Mouse (Mus musculus): ENCODE measurements around the gene Pfkfb2. TPM values are rescaled to one million over a fixed set of nuclear protein-coding genes. Genes with fewer than 3 reads are reported as not detected.

Pfkfb2 gene
- polyA plus RNA-seq, 1 experiment from 2014 or later: 10.7 TPM

- Histone ChIP-seq H3K27me3 (ENCODE audit: control insufficient read depth, insufficient read depth, low read depth, low read length) (no peaks in the 10 kb centered on the region), H3K27ac (ENCODE audit: low read length) (peak overlapping the region; percentile 44), H3K36me3 (ENCODE audit: control insufficient read depth, insufficient read depth, low read length) (no peaks in the 10 kb centered on the region), H3K4me3 (ENCODE audit: low read length) (no peak overlapping the region), H3K9ac (ENCODE audit: low read length) (no peak overlapping the region), H3K9me3 (ENCODE audit: control insufficient read depth, low read length) (no peaks in the 10 kb centered on the region), H3K4me1 (replicated peaks; ENCODE audit: control insufficient read depth, insufficient read depth, low read length) (peaks cover 16% of the 10 kb centered on the region), H3K4me2 (ENCODE audit: low read depth, low read length) (no peak overlapping the region)
- no peak for ATAC-seq (ENCODE audit: low read depth)
- 48% methylated on average over 3 of the region's 3 CpGs for WGBS
Observed at GRCm38 (mm10) chr1:130762045-130762760, 33.1 kb upstream of the Pfkfb2 start.

GRCm38 (mm10) chr1:130761597-130761996 is 32.5 kb upstream of the Pfkfb2 start:
- WGBS: 43% methylated on average over 1 of the region's 1 CpGs
- H3K9me3 ChIP-seq (ENCODE audit: control insufficient read depth, low read length): no peaks in the 10 kb centered on the region
- no peak overlapping the region for H3K4me3 ChIP-seq (ENCODE audit: low read length)
- H3K4me1 ChIP-seq (replicated peaks; ENCODE audit: control insufficient read depth, insufficient read depth, low read length): peaks cover 16% of the 10 kb centered on the region
- peak overlapping the region; percentile 19 for H3K27ac ChIP-seq (ENCODE audit: low read length)
- no peak overlapping the region for H3K9ac ChIP-seq (ENCODE audit: low read length)
- ATAC-seq (ENCODE audit: low read depth): no peak
- no peaks in the 10 kb centered on the region for H3K27me3 ChIP-seq (ENCODE audit: control insufficient read depth, insufficient read depth, low read depth, low read length)
- H3K36me3 ChIP-seq (ENCODE audit: control insufficient read depth, insufficient read depth, low read length): no peaks in the 10 kb centered on the region
- H3K4me2 ChIP-seq (ENCODE audit: low read depth, low read length): no peak overlapping the region

- Histone ChIP-seq H3K27ac (ENCODE audit: low read length) (no peak overlapping the region), H3K9me3 (ENCODE audit: control insufficient read depth, low read length) (no peaks in the 10 kb centered on the region), H3K27me3 (ENCODE audit: control insufficient read depth, insufficient read depth, low read depth, low read length) (no peaks in the 10 kb centered on the region), H3K4me3 (ENCODE audit: low read length) (no peak overlapping the region), H3K9ac (ENCODE audit: low read length) (no peak overlapping the region), H3K36me3 (ENCODE audit: control insufficient read depth, insufficient read depth, low read length) (no peaks in the 10 kb centered on the region), H3K4me2 (ENCODE audit: low read depth, low read length) (no peak overlapping the region), H3K4me1 (replicated peaks; ENCODE audit: control insufficient read depth, insufficient read depth, low read length) (peaks cover 16% of the 10 kb centered on the region)
- WGBS: 40% methylated on average over 9 of the region's 9 CpGs
- ATAC-seq (ENCODE audit: low read depth): no peak
Observed at GRCm38 (mm10) chr1:130759689-130760088, 30.6 kb upstream of the Pfkfb2 start.

- H3K9me3 ChIP-seq (ENCODE audit: control insufficient read depth, low read length): no peaks in the 10 kb centered on the region
- no peaks in the 10 kb centered on the region for H3K27me3 ChIP-seq (ENCODE audit: control insufficient read depth, insufficient read depth, low read depth, low read length)
- H3K4me3 ChIP-seq (ENCODE audit: low read length): no peak overlapping the region
- WGBS: 70% methylated on average over 3 of the region's 3 CpGs
- ATAC-seq (ENCODE audit: low read depth): no peak
- H3K4me2 ChIP-seq (ENCODE audit: low read depth, low read length): no peak overlapping the region
- H3K36me3 ChIP-seq (ENCODE audit: control insufficient read depth, insufficient read depth, low read length): peaks cover 2% of the 10 kb centered on the region
- 0 out of 2 replicates have a peak, but pooled peaks cover 2% of the 10 kb centered on the region for H3K4me1 ChIP-seq (replicated peaks; ENCODE audit: control insufficient read depth, insufficient read depth, low read length)
- H3K27ac ChIP-seq (ENCODE audit: low read length): no peak overlapping the region
- no peak overlapping the region for H3K9ac ChIP-seq (ENCODE audit: low read length)
Observed at GRCm38 (mm10) chr1:130746819-130747218, 17.8 kb upstream of the Pfkfb2 start.

GRCm38 (mm10) chr1:130745591-130745990 is 16.5 kb upstream of the Pfkfb2 start:
- Histone ChIP-seq H3K4me3 (ENCODE audit: low read length) (no peak overlapping the region), H3K27me3 (ENCODE audit: control insufficient read depth, insufficient read depth, low read depth, low read length) (no peaks in the 10 kb centered on the region), H3K36me3 (ENCODE audit: control insufficient read depth, insufficient read depth, low read length) (peaks cover 2% of the 10 kb centered on the region), H3K4me2 (ENCODE audit: low read depth, low read length) (no peak overlapping the region), H3K4me1 (replicated peaks; ENCODE audit: control insufficient read depth, insufficient read depth, low read length) (peaks cover 10% of the 10 kb centered on the region), H3K9ac (ENCODE audit: low read length) (no peak overlapping the region), H3K9me3 (ENCODE audit: control insufficient read depth, low read length) (no peaks in the 10 kb centered on the region), H3K27ac (ENCODE audit: low read length) (no peak overlapping the region)
- ATAC-seq (ENCODE audit: low read depth): no peak
- 95% methylated on average over 3 of the region's 3 CpGs for WGBS

- Histone ChIP-seq H3K4me2 (ENCODE audit: low read depth, low read length) (no peak overlapping the region), H3K9me3 (ENCODE audit: control insufficient read depth, low read length) (no peaks in the 10 kb centered on the region), H3K27me3 (ENCODE audit: control insufficient read depth, insufficient read depth, low read depth, low read length) (no peaks in the 10 kb centered on the region), H3K27ac (ENCODE audit: low read length) (no peak overlapping the region), H3K9ac (ENCODE audit: low read length) (no peak overlapping the region), H3K4me1 (replicated peaks; ENCODE audit: control insufficient read depth, insufficient read depth, low read length) (peaks cover 13% of the 10 kb centered on the region), H3K4me3 (ENCODE audit: low read length) (no peak overlapping the region), H3K36me3 (ENCODE audit: control insufficient read depth, insufficient read depth, low read length) (peaks cover 2% of the 10 kb centered on the region)
- ATAC-seq (ENCODE audit: low read depth): no peak
- 82% methylated on average over 5 of the region's 5 CpGs for WGBS
Observed at GRCm38 (mm10) chr1:130744961-130745360, 15.9 kb upstream of the Pfkfb2 start.

- H3K27me3 ChIP-seq (ENCODE audit: control insufficient read depth, insufficient read depth, low read depth, low read length): no peaks in the 10 kb centered on the region
- no peak overlapping the region for H3K4me2 ChIP-seq (ENCODE audit: low read depth, low read length)
- peaks cover 2% of the 10 kb centered on the region for H3K36me3 ChIP-seq (ENCODE audit: control insufficient read depth, insufficient read depth, low read length)
- H3K4me1 ChIP-seq (replicated peaks; ENCODE audit: control insufficient read depth, insufficient read depth, low read length): peaks cover 13% of the 10 kb centered on the region
- 60% methylated on average over 2 of the region's 2 CpGs for WGBS
- no peak overlapping the region for H3K4me3 ChIP-seq (ENCODE audit: low read length)
- no peak overlapping the region for H3K27ac ChIP-seq (ENCODE audit: low read length)
- H3K9ac ChIP-seq (ENCODE audit: low read length): no peak overlapping the region
- H3K9me3 ChIP-seq (ENCODE audit: control insufficient read depth, low read length): no peaks in the 10 kb centered on the region
- no peak for ATAC-seq (ENCODE audit: low read depth)
Observed at GRCm38 (mm10) chr1:130744217-130744616, 15.2 kb upstream of the Pfkfb2 start.

- Histone ChIP-seq H3K4me3 (ENCODE audit: low read length) (no peak overlapping the region), H3K9ac (ENCODE audit: low read length) (no peak overlapping the region), H3K27me3 (ENCODE audit: control insufficient read depth, insufficient read depth, low read depth, low read length) (no peaks in the 10 kb centered on the region), H3K9me3 (ENCODE audit: control insufficient read depth, low read length) (no peaks in the 10 kb centered on the region), H3K4me2 (ENCODE audit: low read depth, low read length) (no peak overlapping the region), H3K36me3 (ENCODE audit: control insufficient read depth, insufficient read depth, low read length) (peaks cover 2% of the 10 kb centered on the region), H3K4me1 (replicated peaks; ENCODE audit: control insufficient read depth, insufficient read depth, low read length) (peaks cover 13% of the 10 kb centered on the region), H3K27ac (ENCODE audit: low read length) (no peak overlapping the region)
- 56% methylated on average over 1 of the region's 1 CpGs for WGBS
- ATAC-seq (ENCODE audit: low read depth): no peak
Observed at GRCm38 (mm10) chr1:130743775-130744174, 14.7 kb upstream of the Pfkfb2 start.

- Histone ChIP-seq H3K27me3 (ENCODE audit: control insufficient read depth, insufficient read depth, low read depth, low read length) (no peaks in the 10 kb centered on the region), H3K36me3 (ENCODE audit: control insufficient read depth, insufficient read depth, low read length) (peaks cover 2% of the 10 kb centered on the region), H3K4me2 (ENCODE audit: low read depth, low read length) (no peak overlapping the region), H3K27ac (ENCODE audit: low read length) (no peak overlapping the region), H3K9ac (ENCODE audit: low read length) (no peak overlapping the region), H3K4me1 (replicated peaks; ENCODE audit: control insufficient read depth, insufficient read depth, low read length) (peaks cover 13% of the 10 kb centered on the region), H3K4me3 (ENCODE audit: low read length) (no peak overlapping the region), H3K9me3 (ENCODE audit: control insufficient read depth, low read length) (no peaks in the 10 kb centered on the region)
- 86% methylated on average over 7 of the region's 7 CpGs for WGBS
- ATAC-seq (ENCODE audit: low read depth): no peak
Observed at GRCm38 (mm10) chr1:130742201-130742600, 13.1 kb upstream of the Pfkfb2 start.

Data from lung, embryonic 16.5 days (tissue).